Mouse (Mus musculus) lung, adult 2 months (tissue): ENCODE data around the gene Ptpn5.

Source experiments
- CTCF ChIP-seq: fragments of 200-500 bp; IDR thresholded peaks from 2 replicates; pipeline ENCODE4 v1.5.1; 2011; ENCODE audit warnings: mild to moderate bottlenecking, low read length, control low read depth; ENCODE audit not compliant: insufficient read depth
- POLR2A ChIP-seq: fragments of 200-500 bp; IDR thresholded peaks from 2 replicates; pipeline ENCODE4 v1.6.1; 2011; ENCODE audit warnings: low read depth, mild to moderate bottlenecking, control low read depth, low read length, borderline replicate concordance; ENCODE audit errors: extremely low read depth

GRCm38 (mm10) chr7:47110511-47110910 lies 23.0 kb downstream of the Ptpn5 start:
- TF ChIP-seq CTCF: no peak
- no peak for TF ChIP-seq POLR2A
